Mouse (Mus musculus): ENCODE measurements around the gene Alpl.

Gene Alpl

DNA sequence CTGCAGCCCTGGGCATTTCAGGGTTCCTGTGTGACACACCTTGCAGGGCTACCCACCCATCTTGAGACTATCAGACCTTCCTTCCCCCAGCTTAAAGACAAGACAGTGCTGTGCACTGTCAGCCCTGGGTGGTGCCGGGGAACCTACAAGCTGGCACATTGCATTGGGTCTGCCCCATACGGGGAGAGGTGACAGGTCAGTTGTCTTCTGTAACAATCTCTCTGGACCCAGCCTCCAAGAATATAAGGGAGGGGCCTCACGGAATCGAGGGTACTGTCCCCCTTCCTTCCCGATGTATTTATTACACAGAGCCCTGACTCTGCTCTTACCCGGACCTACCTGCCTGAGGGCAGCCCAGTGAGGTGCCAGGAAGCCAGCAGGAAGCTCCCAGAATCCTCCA lies 11.4 kb downstream of the Alpl start:
- no peak for TF ChIP-seq GATA4 (IDR thresholded peaks at IDR 0.05; ENCODE audit: insufficient replicate concordance, low read length)

DNA sequence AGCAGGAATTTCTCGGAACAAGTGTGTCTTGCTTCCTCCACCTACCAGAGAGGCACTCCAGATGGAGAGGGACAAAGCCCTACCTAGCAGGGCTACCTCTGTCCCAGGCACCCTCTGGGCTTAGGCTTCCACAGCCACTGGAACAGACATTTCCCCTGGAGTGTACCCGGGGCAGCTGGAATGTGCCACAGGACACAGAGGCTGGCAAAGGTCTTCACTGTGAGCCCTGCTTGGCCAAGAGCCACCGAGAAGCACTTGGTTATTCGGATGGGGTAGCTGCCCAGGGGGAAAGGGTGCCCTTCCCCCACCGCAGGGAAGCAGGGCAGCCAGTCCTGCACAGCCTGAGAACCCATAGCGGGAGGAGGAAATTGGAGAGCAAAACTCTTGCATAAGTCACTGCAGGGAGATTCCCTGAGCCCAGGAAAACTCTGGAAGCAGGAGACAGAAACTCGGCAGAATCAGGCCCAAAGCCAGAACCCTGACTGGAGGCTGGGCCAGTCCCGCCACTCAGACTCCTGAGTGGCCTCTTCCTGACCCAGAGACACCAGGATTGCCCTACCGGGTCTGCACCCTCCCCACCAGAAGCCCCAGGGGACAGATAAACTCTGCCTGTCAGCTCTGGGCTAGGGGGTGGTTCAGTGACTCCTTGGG lies 12.5 kb downstream of the Alpl start:
- TF ChIP-seq GATA4 (IDR thresholded peaks at IDR 0.05; ENCODE audit: insufficient replicate concordance, low read length), result no peak

DNA sequence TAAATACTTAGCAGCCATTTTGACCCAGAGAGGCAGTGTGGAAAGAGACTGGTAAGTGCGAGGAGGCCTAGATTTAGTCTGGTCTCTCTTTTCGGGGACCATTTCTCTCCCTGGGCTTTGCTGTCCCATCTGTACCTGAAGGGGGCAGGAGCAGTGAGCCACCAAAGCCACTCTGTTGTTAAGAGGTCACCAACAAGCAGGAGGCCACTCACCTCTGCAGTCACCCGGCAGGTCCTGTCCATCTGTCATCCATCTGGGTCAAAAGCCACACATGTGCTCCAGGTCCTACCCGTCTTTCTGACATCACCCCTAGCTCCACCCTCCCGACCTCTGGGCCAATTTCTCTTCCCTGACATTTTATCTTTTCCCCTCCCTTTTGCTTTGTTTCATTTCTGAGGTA lies 14.2 kb downstream of the Alpl start:
- TF ChIP-seq GATA4 (IDR thresholded peaks at IDR 0.05; ENCODE audit: insufficient replicate concordance, low read length), result no peak

DNA sequence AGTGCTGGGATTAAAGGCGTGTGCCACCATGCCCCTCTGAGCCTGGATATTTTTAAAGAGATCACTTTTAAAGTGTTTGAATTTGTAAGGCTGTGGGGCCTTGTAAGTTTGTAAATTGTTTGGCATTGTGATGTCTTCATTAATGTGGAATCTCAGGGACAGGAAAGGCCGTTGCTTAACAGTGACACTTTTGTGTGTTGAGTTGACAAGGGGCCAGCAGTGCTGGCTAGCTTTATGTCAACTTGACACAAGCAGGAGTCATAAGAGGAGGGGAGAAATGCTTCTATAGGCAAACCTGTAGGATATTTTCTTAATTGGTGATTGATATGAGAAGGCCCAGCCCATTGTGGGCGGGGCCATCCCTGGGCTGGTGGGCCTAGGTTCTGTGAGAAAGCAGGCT lies 15.2 kb downstream of the Alpl start:
- no peak for TF ChIP-seq GATA4 (IDR thresholded peaks at IDR 0.05; ENCODE audit: insufficient replicate concordance, low read length)

- TF ChIP-seq GATA4 (IDR thresholded peaks at IDR 0.05; ENCODE audit: insufficient replicate concordance, low read length), result no peak
Observed at GRCm38 (mm10) chr4:137778397-137779184, 17.6 kb downstream of the Alpl start.

DNA sequence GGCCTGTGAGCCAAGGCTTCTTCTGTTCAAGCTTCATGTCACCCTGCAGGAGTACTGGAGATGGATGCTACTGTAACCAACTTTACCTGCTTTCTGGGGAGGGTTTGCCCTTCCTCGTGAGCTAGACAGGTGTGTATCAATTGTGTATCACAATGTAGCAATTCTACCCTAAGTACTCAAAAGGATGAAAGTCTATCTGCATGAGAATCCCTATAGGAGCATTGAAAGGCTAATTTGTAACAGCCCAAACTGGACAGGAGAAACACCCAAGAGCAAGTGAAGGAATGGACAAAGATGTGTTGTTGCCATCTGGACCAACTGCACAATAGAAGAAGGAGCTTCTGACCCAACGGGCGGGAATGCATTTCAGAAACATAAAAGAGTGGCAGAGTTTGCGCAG lies 18.3 kb downstream of the Alpl start:
- TF ChIP-seq GATA4 (IDR thresholded peaks at IDR 0.05; ENCODE audit: insufficient replicate concordance, low read length), result no peak

GRCm38 (mm10) chr4:137774505-137774904 lies 21.7 kb downstream of the Alpl start:
- TF ChIP-seq GATA4 (IDR thresholded peaks at IDR 0.05; ENCODE audit: insufficient replicate concordance, low read length), result no peak

GRCm38 (mm10) chr4:137774013-137774412 lies 22.2 kb downstream of the Alpl start:
- TF ChIP-seq GATA4 (IDR thresholded peaks at IDR 0.05; ENCODE audit: insufficient replicate concordance, low read length), result no peak

GRCm38 (mm10) chr4:137773369-137773899 lies 22.8 kb downstream of the Alpl start:
- no peak for TF ChIP-seq GATA4 (IDR thresholded peaks at IDR 0.05; ENCODE audit: insufficient replicate concordance, low read length)

DNA sequence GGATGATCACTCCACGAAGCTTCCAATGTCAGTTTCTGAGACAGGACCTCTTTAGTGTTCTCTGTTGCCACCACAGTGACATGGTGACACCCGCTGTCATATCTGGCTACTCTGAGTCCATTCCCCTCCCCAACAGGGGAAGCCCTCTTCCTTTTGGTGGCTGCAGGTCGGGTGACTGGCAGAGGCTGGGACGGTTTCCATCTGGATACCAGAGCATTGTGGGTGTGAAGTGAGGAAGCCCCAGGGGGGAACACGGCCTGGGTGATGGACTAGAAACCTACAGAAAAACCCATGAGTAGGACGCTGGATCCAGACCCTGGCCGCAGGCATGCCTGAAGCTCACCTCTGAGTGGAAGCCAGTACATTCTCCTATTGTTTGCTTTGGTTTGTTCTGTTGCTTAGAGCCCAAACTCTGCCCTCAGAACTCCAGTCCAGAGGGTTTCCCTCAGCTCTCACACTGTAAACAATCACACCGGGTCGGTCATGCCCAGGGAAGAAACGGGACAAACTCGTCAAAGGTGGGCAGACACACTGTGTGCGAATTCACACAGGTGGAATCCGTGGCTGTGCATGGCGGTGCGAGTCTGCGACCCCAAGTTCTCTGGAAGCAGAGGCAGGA lies 23.6 kb downstream of the Alpl start:
- no peak for TF ChIP-seq GATA4 (IDR thresholded peaks at IDR 0.05; ENCODE audit: insufficient replicate concordance, low read length)

DNA sequence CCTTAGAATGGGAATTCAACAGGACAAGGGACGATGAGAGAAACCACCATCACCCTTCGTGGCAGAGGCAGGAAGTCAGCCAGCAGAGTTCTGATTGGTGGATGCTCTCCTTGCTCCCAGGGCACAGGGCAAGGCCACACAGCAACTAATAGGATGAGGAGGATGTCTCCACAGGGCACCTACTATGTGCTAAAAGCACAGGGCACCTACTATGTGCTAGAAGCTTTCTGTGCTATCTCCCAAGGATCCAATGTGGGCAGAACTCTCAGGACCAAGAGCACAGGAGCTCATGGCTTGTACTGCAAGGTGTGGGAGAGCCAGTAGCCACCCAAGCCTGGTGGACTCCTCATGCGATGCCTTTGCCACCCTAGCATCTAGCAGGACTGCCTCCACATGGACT lies 24.4 kb downstream of the Alpl start:
- no peak for TF ChIP-seq GATA4 (IDR thresholded peaks at IDR 0.05; ENCODE audit: insufficient replicate concordance, low read length)

- TF ChIP-seq GATA4 (IDR thresholded peaks at IDR 0.05; ENCODE audit: insufficient replicate concordance, low read length), result no peak
Observed at GRCm38 (mm10) chr4:137770901-137771612, 25.1 kb downstream of the Alpl start.

DNA sequence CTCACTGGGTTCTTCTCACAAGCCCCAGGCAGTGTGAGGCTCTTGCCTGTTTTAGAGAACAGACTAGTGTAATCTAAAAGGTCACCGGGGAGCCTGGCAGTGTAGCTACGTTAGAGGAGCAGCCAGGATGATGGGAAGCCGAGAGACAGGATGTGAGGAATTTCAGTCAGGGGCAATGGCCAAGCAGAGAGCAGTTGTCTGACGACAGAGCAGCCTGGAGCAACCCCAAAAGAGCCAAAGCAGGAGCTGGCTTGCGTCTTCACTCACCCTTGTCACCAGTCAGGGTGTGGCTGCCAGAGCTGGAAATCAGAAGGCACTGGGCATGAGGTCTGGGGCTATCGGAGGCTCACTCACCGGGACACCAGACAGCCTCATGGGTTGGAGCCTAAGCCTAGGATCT lies 26.5 kb downstream of the Alpl start:
- TF ChIP-seq GATA4 (IDR thresholded peaks at IDR 0.05; ENCODE audit: insufficient replicate concordance, low read length), result no peak; the same call in 1 of the 2 replicates

DNA sequence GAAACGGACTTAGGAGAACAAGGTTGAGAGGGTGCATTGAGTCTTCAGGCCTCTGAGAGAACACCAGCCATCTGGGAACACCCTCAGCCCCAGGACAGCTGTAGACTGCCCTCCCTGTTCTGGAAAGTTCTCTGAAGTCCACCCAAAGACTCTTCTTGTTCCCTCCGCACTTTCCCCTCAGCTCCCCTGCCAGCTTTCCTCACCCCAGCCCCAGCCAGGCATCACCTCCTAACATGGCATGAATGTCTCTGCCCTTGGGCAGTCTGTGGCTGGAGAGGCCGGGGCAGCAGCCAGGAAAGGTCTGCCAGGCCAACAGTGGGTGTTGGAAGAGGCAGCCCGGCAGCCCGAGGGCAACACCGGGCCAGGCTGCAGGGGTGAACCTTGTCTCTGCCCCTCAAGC lies 27.4 kb downstream of the Alpl start:
- no peak; the same call in 1 of the 2 replicates for TF ChIP-seq GATA4 (IDR thresholded peaks at IDR 0.05; ENCODE audit: insufficient replicate concordance, low read length)

DNA sequence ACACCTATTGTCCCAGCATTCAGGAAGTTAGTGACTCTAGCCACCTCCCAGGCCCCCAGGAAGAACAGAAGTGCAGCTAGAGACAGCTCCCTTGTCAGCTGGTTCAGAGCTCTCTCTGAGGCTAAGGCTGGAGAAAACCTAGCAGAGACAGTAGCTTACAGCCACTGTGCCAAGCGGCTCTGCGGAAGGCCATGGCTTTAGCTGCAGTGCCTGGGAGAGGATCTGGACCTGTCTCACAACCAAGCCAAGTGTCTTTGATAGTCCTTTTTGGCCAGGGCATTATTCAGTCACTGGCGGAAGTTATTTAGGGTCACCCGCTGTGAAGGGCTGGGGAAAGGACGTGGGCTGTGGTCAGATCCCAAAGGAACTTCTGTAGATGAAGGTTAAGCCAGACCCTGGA lies 27.8 kb downstream of the Alpl start:
- TF ChIP-seq GATA4 (IDR thresholded peaks at IDR 0.05; ENCODE audit: insufficient replicate concordance, low read length), result no peak

All from liver, adult (tissue).